Comparison of ENCODE assay signal across 8 mouse cellular contexts in genomic region chr1:64736681-64737501, GRCm38 (mm10). TPM values are rescaled to one million over a fixed set of nuclear protein-coding genes. Genes with fewer than 3 reads are reported as not detected.
A peak's percentile ranks its signal among the peaks of the same experiment; 100 is the strongest.
DNase-seq lines count a peak whose midpoint lies in the region; ATAC-seq lines count a peak whose summit lies in the region.

No protein-coding gene starts in this region.

- H3K4me3 ChIP-seq in limb, embryonic 13.5 days, result peak overlapping the region; percentile 69
- H3K4me3 ChIP-seq in neural tube, embryonic 13.5 days, result peak overlapping the region; percentile 57

- under 1% methylated on average over 50 of the region's 56 CpGs for WGBS in limb, embryonic 13.5 days
- under 1% methylated on average over 56 of the region's 56 CpGs for WGBS in neural tube, embryonic 13.5 days

- H3K4me2 ChIP-seq in limb, embryonic 13.5 days (replicated peaks), result peak overlapping the region; percentile 96
- peak overlapping the region; percentile 96 for H3K4me2 ChIP-seq in neural tube, embryonic 13.5 days

- no peaks in the 10 kb centered on the region for H3K36me3 ChIP-seq in limb, embryonic 13.5 days
- no peaks in the 10 kb centered on the region for H3K36me3 ChIP-seq in neural tube, embryonic 13.5 days

- no peak overlapping the region for H3K27ac ChIP-seq in limb, embryonic 13.5 days
- H3K27ac ChIP-seq in neural tube, embryonic 13.5 days (replicated peaks), result no peak overlapping the region

- ATAC-seq in CD4-positive, CD25-positive, alpha-beta regulatory T cell, adult 4 months, result peak; percentile 11
- ATAC-seq in cerebellum, adult (ENCODE audit: insufficient number of reproducible peaks, low FRiP score, low TSS enrichment), result peak; percentile 8; the same call in 1 of the 2 replicates
- ATAC-seq in limb, embryonic 13.5 days (ENCODE audit: low FRiP score, low read depth), result no peak
- ATAC-seq in neural tube, embryonic 13.5 days (ENCODE audit: low read depth), result peak; percentile 1; the same call in 1 of the 2 replicates

- peaks cover 43% of the 10 kb centered on the region for H3K4me1 ChIP-seq in limb, embryonic 13.5 days
- peaks cover 46% of the 10 kb centered on the region for H3K4me1 ChIP-seq in neural tube, embryonic 13.5 days (replicated peaks)

- H3K9me3 ChIP-seq in limb, embryonic 13.5 days, result no peaks in the 10 kb centered on the region
- no peaks in the 10 kb centered on the region for H3K9me3 ChIP-seq in neural tube, embryonic 13.5 days

- H3K9ac ChIP-seq in limb, embryonic 13.5 days, result peak overlapping the region; percentile 78
- H3K9ac ChIP-seq in neural tube, embryonic 13.5 days, result peak overlapping the region; percentile 69

- peaks cover 68% of the 10 kb centered on the region for H3K27me3 ChIP-seq in limb, embryonic 13.5 days
- H3K27me3 ChIP-seq in neural tube, embryonic 13.5 days, result peaks cover 73% of the 10 kb centered on the region

- intact Hi-C loops in heart, postnatal 14 days (cut with DNase I), result loop anchor here (1.0 kb wide), 1 partner anchor 181 kb away; no protein-coding TSS in a partner anchor

- peak; percentile 31 to 53 for DNase-seq in heart, adult 18-20 months
- DNase-seq in heart, postnatal 14 days, result no peak
- DNase-seq in gastrocnemius, postnatal 10 days, result peak; percentile 42
- DNase-seq in ovary, postnatal 36 days (ENCODE audit: low spot score), result no peak

RNA-seq across cellular contexts. Expression of gene Fzd5, which starts 0.7 kb away (rescaled TPM):
- 1 to 10 TPM; 3.9 to 4.4 TPM for total RNA-seq in heart, adult 18-20 months (2021)
- 1 to 10 TPM; 4.7 to 4.9 TPM for total RNA-seq in heart, postnatal 14 days (2021)
- polyA plus RNA-seq in CD4-positive, CD25-positive, alpha-beta regulatory T cell, adult 4 months (2017; shearing (Covaris generic)), result under 1 TPM; 0.19 to 0.63 TPM
- total RNA-seq in gastrocnemius, postnatal 10 days (2021), result 1 to 10 TPM; 2.3 to 3.6 TPM
- 1.0 and 1.1 TPM in 2 replicates for polyA plus RNA-seq in limb, embryonic 13.5 days (2015; fragmentation: Nextera tagmentation; extraction: Ambion mirVana)
- polyA plus RNA-seq in neural tube, embryonic 13.5 days (2015; fragmentation: Nextera tagmentation; extraction: Ambion mirVana), result 0.20 and 0.21 TPM in 2 replicates

RNA-seq across cellular contexts. Expression of gene Ccnyl1, which starts 46.6 kb away (rescaled TPM):
- 10 to 100 TPM; 12.3 to 12.9 TPM for total RNA-seq in heart, adult 18-20 months (2021)
- total RNA-seq in heart, postnatal 14 days (2021), result 10 to 100 TPM; 20.5 to 21.4 TPM
- polyA plus RNA-seq in CD4-positive, CD25-positive, alpha-beta regulatory T cell, adult 4 months (2017; shearing (Covaris generic)), result under 1 TPM; 0.61 to 0.90 TPM
- total RNA-seq in gastrocnemius, postnatal 10 days (2021), result 10 to 100 TPM; 20.0 to 25.1 TPM
- 5.0 and 5.8 TPM in 2 replicates for polyA plus RNA-seq in limb, embryonic 13.5 days (2015; fragmentation: Nextera tagmentation; extraction: Ambion mirVana)
- 3.2 and 3.8 TPM in 2 replicates for polyA plus RNA-seq in neural tube, embryonic 13.5 days (2015; fragmentation: Nextera tagmentation; extraction: Ambion mirVana)

Comparison
In these comparisons a context has a peak if more than half of its experiments do, and no peak if none do; other contexts are left out.
1. DNase-seq: peak in heart, adult 18-20 months (2 of 2) and gastrocnemius, postnatal 10 days (single experiment); none in heart, postnatal 14 days (0 of 2) and ovary, postnatal 36 days (single experiment).